In the genomic region with DNA sequence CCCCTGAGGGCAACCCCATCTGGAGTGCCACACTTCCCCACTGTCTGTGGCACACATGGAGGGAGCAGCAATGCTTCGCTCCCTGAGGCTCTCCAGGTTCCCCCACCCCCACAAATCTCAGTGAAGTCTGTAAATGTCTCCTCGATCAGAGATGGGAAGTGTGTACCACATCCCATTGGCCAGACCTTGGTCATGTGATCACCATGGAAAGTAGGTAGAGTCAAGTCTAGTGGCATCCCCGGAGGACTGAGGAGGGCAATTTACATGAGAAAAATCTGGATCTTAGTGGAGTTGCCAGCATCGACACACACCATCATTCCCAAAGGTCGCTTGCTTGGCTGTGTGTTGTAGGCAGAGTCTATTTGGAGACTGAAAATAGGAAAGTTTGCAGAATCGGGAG, we compare ENCODE assay signal across 30 mouse cellular contexts. TPM values are rescaled to one million over a fixed set of nuclear protein-coding genes. Genes with fewer than 3 reads are reported as not detected.
DNase-seq lines count a peak whose midpoint lies in the region; ATAC-seq lines count a peak whose summit lies in the region.
"Had no signal": no experiment of that assay in that cellular context is flagged by ENCODE, and none has a peak within 500 bp of the region (broad histone marks: within the 10 kb centered on the region; RNA-seq: fewer than 3 reads in every experiment).

No protein-coding gene starts in this region.

- peaks cover 22% of the 10 kb centered on the region for H3K4me1 ChIP-seq in midbrain, embryonic 16.5 days (ENCODE audit: control insufficient read depth, insufficient read depth, low read length)

- no peak overlapping the region for H3K4me2 ChIP-seq in midbrain, embryonic 16.5 days (ENCODE audit: low read length)
- H3K4me2 ChIP-seq: embryonic facial prominence, embryonic 13.5 days; heart, embryonic 11.5 days; hindbrain, embryonic 12.5 days; intestine, embryonic 15.5 days had no signal

- H3K27ac ChIP-seq in midbrain, embryonic 16.5 days (ENCODE audit: low read length), result no peak overlapping the region
- H3K27ac ChIP-seq: embryonic facial prominence, embryonic 10.5 days; embryonic facial prominence, embryonic 13.5 days; gastrocnemius, adult 2 months; hindbrain, embryonic 12.5 days; intestine, embryonic 15.5 days had no signal

- no peaks in the 10 kb centered on the region for H3K36me3 ChIP-seq in midbrain, embryonic 16.5 days (ENCODE audit: control insufficient read depth, insufficient read depth, low read length)
- H3K36me3 ChIP-seq: embryonic facial prominence, embryonic 10.5 days; embryonic facial prominence, embryonic 13.5 days; G1E; hindbrain, embryonic 12.5 days; intestine, embryonic 15.5 days had no signal

- peak; percentile 21 for DNase-seq in cerebellum, adult 9-10 months
- DNase-seq in cerebellum, adult 11 months, result no peak
- no peak for DNase-seq in frontal cortex, adult 2 months (ENCODE audit: extremely low spot score in 1 of 2, low spot score in 1 of 2)
- DNase-seq in ES-CJ7 (ENCODE audit: low read depth, low spot score), result peak; percentile 81
- peak; percentile 74 for DNase-seq in brain, adult 2 months (ENCODE audit: low read depth, low spot score)
- DNase-seq: adrenal gland, postnatal 10 days; adrenal gland, postnatal 36 days; cerebellum, adult 11-12 months; cerebellum, adult 8-10 months; cerebellum, postnatal 36 days; embryo, embryonic 11 days; gastrocnemius, adult 2 months; gastrocnemius, postnatal 14 days; heart, adult 11 months; kidney, adult 11 months had no signal

- H3K9me3 ChIP-seq in midbrain, embryonic 16.5 days (replicated peaks; ENCODE audit: control insufficient read depth, low read length, poor library complexity, severe bottlenecking), result no peaks in the 10 kb centered on the region
- H3K9me3 ChIP-seq: embryonic facial prominence, embryonic 10.5 days; hindbrain, embryonic 12.5 days; intestine, embryonic 15.5 days had no signal

- H3K27me3 ChIP-seq in midbrain, embryonic 16.5 days (ENCODE audit: control insufficient read depth, insufficient read depth, low read depth, low read length), result no peaks in the 10 kb centered on the region
- H3K27me3 ChIP-seq: embryonic facial prominence, embryonic 13.5 days; hindbrain, embryonic 12.5 days; intestine, embryonic 15.5 days had no signal

- 74% methylated on average over 6 of the region's 6 CpGs for WGBS in midbrain, embryonic 16.5 days

- no peak overlapping the region for H3K9ac ChIP-seq in midbrain, embryonic 16.5 days (ENCODE audit: low read depth, low read length)
- H3K9ac ChIP-seq: embryonic facial prominence, embryonic 13.5 days; hindbrain, embryonic 12.5 days; intestine, embryonic 15.5 days had no signal

- no peak overlapping the region for H3K4me3 ChIP-seq in midbrain, embryonic 16.5 days (ENCODE audit: low read depth, low read length)
- H3K4me3 ChIP-seq: embryonic facial prominence, embryonic 10.5 days; embryonic facial prominence, embryonic 13.5 days; erythroblast, embryonic 14.5 days; gastrocnemius, adult 2 months; hindbrain, embryonic 12.5 days; intestine, embryonic 15.5 days had no signal

- 0 out of 2 replicates have a peak, but pooled peaks have one; percentile 5 for ATAC-seq in frontal cortex, adult (ENCODE audit: low TSS enrichment)
- ATAC-seq in midbrain, embryonic 16.5 days, result no peak
- ATAC-seq: forebrain, embryonic 14.5 days; hindbrain, embryonic 16.5 days; intestine, embryonic 15.5 days had no signal

RNA-seq across cellular contexts. Expression of a gene that starts 23.0 kb away (rescaled TPM):
- polyA plus RNA-seq in frontal cortex, adult 2 months (2012; rRNA removed), result 55.7 and 62.3 TPM in 2 replicates
- 30.7 and 31.5 TPM in 2 replicates for polyA plus RNA-seq in midbrain, embryonic 16.5 days (2015; fragmentation: Nextera tagmentation; extraction: Ambion mirVana)
- polyA plus RNA-seq: G1E had no signal

RNA-seq across cellular contexts. Expression of a gene that starts 31.3 kb away (rescaled TPM):
- not detected in 2 replicates for polyA plus RNA-seq in frontal cortex, adult 2 months (2012; rRNA removed)
- not detected in 2 replicates for polyA plus RNA-seq in midbrain, embryonic 16.5 days (2015; fragmentation: Nextera tagmentation; extraction: Ambion mirVana)
- polyA plus RNA-seq: cortical plate, adult 2 months; embryonic facial prominence, embryonic 10.5 days; embryonic facial prominence, embryonic 13.5 days; erythroblast, embryonic 14.5 days; forebrain, embryonic 11.5 days; forebrain, embryonic 14.5 days; G1E; heart, embryonic 11.5 days; heart, embryonic 14.5 days; heart, postnatal 0 days; hindbrain, embryonic 12.5 days; hindbrain, embryonic 16.5 days; intestine, embryonic 15.5 days had no signal

RNA-seq across cellular contexts. Expression of a gene that starts 42.8 kb away (rescaled TPM):
- 3.2 and 6.0 TPM in 2 replicates for polyA plus RNA-seq in frontal cortex, adult 2 months (2012; rRNA removed)
- 0.60 and 2.3 TPM in 2 replicates for polyA plus RNA-seq in midbrain, embryonic 16.5 days (2015; fragmentation: Nextera tagmentation; extraction: Ambion mirVana)
- polyA plus RNA-seq: erythroblast, embryonic 14.5 days; G1E had no signal

Comparison
In these comparisons a context has a peak if more than half of its experiments do, and no peak if none do; other contexts are left out.
1. DNase-seq: peak in cerebellum, adult 9-10 months (single experiment), ES-CJ7 (single experiment) and brain, adult 2 months (single experiment); none in cerebellum, adult 11 months (single experiment) and frontal cortex, adult 2 months (0 of 2).